Mouse (Mus musculus): ENCODE data around the gene Chaf1a. TPM values are rescaled to one million over a fixed set of nuclear protein-coding genes. Genes with fewer than 3 reads are reported as not detected.

Chaf1a gene
- polyA plus RNA-seq, 1 experiment from 2014 or later: 6.9 TPM

- Histone ChIP-seq H3K27me3 (0 out of 2 replicates have a peak, but pooled peaks cover 3% of the 10 kb centered on the region), H3K4me3 (peak overlapping the region; percentile 79), H3K36me3 (peaks cover 41% of the 10 kb centered on the region), H3K9ac (peak overlapping the region; percentile 93), H3K4me1 (replicated peaks) (peaks cover 41% of the 10 kb centered on the region), H3K9me3 (no peaks in the 10 kb centered on the region), H3K27ac (peak overlapping the region; percentile 99; the same call in 1 of the 2 replicates), H3K4me2 (peak overlapping the region; percentile 91)
- WGBS: 73% methylated on average over 14 of the region's 14 CpGs
- no peak for ATAC-seq (ENCODE audit: low FRiP score)
Observed at GRCm38 (mm10) chr17:56010255-56010654, 30.0 kb upstream of the Chaf1a start.

DNA sequence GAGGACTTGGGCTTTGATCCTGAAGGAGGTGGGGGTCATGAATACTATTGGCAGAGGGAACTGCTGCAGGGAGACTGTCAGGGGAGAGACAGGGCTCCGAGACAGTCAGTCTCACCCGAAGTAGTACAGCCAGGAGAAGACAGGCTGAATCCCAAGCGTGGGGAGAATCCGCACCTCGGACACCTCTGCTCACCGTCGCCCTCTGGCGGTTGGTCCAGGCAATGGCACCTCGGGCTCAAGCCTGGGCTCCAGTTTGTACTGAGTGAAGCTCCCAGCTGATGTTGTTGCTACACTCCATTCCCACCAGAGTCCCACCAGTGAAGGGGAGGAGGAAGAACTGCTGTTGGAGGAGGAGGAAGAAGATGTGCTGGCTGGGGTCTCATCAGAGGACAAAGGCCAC lies 29.6 kb upstream of the Chaf1a start:
- peaks cover 41% of the 10 kb centered on the region for H3K4me1 ChIP-seq (replicated peaks)
- H3K4me3 ChIP-seq: peak overlapping the region; percentile 79
- H3K4me2 ChIP-seq: peak overlapping the region; percentile 91
- ATAC-seq (ENCODE audit: low FRiP score): no peak
- H3K27ac ChIP-seq: peak overlapping the region; percentile 35; the same call in 1 of the 2 replicates
- H3K9ac ChIP-seq: peak overlapping the region; percentile 93
- no peaks in the 10 kb centered on the region for H3K9me3 ChIP-seq
- peaks cover 46% of the 10 kb centered on the region for H3K36me3 ChIP-seq
- WGBS: 9% methylated on average over 9 of the region's 9 CpGs
- H3K27me3 ChIP-seq: no peaks in the 10 kb centered on the region

GRCm38 (mm10) chr17:56011441-56011840 lies 28.8 kb upstream of the Chaf1a start:
- peak overlapping the region; percentile 91 for H3K4me2 ChIP-seq
- no peaks in the 10 kb centered on the region for H3K27me3 ChIP-seq
- no peak overlapping the region for H3K4me3 ChIP-seq
- ATAC-seq (ENCODE audit: low FRiP score): no peak
- H3K4me1 ChIP-seq (replicated peaks): peaks cover 41% of the 10 kb centered on the region
- H3K36me3 ChIP-seq: peaks cover 53% of the 10 kb centered on the region
- peak overlapping the region; percentile 93 for H3K9ac ChIP-seq
- no peaks in the 10 kb centered on the region for H3K9me3 ChIP-seq
- H3K27ac ChIP-seq: no peak overlapping the region; the same call in 1 of the 2 replicates
- 90% methylated on average over 7 of the region's 7 CpGs for WGBS

DNA sequence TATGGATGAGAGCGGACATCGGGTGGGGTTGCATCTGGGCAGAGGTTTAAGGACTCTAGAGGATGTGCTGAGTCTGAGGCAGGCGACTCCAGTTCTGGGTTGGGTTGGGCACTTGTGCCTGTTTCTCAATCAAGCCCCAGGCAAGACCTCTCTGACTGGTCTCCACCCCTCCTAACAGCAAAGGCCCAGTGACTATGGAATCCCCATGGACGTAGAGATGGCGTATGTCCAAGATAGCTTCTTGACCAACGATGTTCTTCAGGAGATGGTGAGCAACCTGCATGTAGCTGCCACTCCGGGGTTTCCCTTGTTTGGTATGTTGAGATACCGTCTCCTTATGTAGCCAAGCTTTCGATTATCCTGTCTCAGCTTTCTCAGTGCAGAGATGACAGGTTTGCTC lies 24.9 kb upstream of the Chaf1a start:
- 93% methylated on average over 9 of the region's 9 CpGs for WGBS
- Histone ChIP-seq H3K9ac (no peak overlapping the region), H3K27ac (no peak overlapping the region), H3K36me3 (peaks cover 92% of the 10 kb centered on the region), H3K4me2 (no peak overlapping the region), H3K4me1 (replicated peaks) (peaks cover 28% of the 10 kb centered on the region), H3K9me3 (no peaks in the 10 kb centered on the region), H3K27me3 (no peaks in the 10 kb centered on the region), H3K4me3 (no peak overlapping the region)
- no peak for ATAC-seq (ENCODE audit: low FRiP score)

DNA sequence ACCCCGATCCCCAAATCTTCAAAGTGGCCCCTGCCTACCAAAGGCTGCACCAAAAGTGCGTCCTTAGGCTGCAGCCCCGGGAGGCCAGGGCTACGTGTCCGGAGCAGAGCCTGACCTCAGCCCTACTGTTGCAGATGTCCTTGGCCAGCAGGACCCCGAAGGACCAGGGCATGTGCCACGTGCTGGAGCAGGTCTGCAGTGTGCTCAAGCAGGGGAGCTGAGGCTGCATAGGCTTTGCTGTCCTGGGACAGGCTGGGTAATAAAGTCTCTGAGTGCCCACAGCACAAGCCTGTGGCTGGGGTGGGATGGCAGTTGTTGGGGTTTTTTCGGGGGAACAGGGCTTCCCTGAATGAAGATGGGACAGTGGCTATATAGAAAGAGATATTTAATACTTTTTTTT lies 23.9 kb upstream of the Chaf1a start:
- H3K4me2 ChIP-seq: no peak overlapping the region
- peaks cover 90% of the 10 kb centered on the region for H3K36me3 ChIP-seq
- H3K27ac ChIP-seq: no peak overlapping the region
- peaks cover 28% of the 10 kb centered on the region for H3K4me1 ChIP-seq (replicated peaks)
- no peak for ATAC-seq (ENCODE audit: low FRiP score)
- H3K9ac ChIP-seq: no peak overlapping the region
- no peak overlapping the region for H3K4me3 ChIP-seq
- WGBS: 86% methylated on average over 8 of the region's 8 CpGs
- no peaks in the 10 kb centered on the region for H3K9me3 ChIP-seq
- no peaks in the 10 kb centered on the region for H3K27me3 ChIP-seq

DNA sequence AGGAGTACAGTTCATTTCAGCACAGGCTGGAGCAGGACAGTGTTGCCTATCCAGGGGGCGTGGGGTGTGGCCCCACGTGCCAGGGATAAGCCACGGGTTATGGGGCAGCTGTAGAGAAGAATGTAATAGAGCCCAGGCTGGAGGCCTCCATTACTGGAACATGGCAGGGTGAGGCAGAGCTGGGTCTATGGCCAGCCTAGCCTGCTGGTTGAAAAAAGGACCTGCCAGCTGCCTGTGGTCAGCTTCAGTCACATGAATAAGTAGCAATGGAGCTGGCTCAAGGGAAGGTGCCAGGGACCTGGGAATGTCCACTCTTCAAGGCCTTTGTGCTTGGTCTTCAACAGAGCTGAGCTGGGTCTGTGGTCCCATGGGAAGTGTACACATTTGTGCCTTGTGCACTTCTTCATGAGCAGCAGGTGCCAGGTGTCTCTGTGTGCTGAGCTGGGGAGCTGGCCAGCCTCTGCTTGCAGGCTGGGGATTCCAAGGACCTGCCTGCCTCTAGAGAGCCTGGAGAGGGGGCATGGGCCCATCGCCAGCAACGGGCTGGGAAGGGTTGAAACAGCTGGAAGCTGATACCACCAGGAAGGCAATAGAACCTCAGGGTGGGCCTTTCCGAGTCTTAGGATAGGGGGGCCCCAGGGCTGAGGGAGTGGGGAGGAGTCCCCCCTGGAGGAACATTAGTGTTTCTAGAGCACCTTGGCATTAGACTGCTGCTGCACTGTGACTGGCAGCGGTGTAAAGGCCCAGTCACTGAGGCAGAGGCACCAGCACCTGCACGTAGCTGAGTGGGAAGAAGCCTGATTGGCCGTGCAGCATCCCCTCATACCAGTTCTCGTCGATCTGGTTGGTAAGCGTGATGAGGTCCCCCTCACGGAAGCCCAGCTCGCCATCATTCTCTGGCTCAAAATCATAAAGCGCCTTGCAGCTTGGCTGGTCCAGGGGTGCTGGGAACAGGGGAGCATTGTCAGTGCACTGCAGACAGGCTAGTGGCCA lies 23.1 kb upstream of the Chaf1a start:
- H3K4me2 ChIP-seq: no peak overlapping the region
- H3K27ac ChIP-seq: peak overlapping the region; percentile 40
- H3K4me1 ChIP-seq (replicated peaks): peaks cover 28% of the 10 kb centered on the region
- H3K27me3 ChIP-seq: no peaks in the 10 kb centered on the region
- WGBS: 86% methylated on average over 15 of the region's 15 CpGs
- no peaks in the 10 kb centered on the region for H3K9me3 ChIP-seq
- no peak overlapping the region for H3K9ac ChIP-seq
- H3K4me3 ChIP-seq: no peak overlapping the region
- no peak for ATAC-seq (ENCODE audit: low FRiP score)
- H3K36me3 ChIP-seq: peaks cover 82% of the 10 kb centered on the region

GRCm38 (mm10) chr17:56017848-56018247 lies 22.4 kb upstream of the Chaf1a start:
- Histone ChIP-seq H3K27ac (peak overlapping the region; percentile 35; the same call in 1 of the 2 replicates), H3K9ac (no peak overlapping the region)

GRCm38 (mm10) chr17:56018347-56019131 lies 21.7 kb upstream of the Chaf1a start:
- Histone ChIP-seq H3K9ac (no peak overlapping the region), H3K27ac (peak overlapping the region; percentile 35; the same call in 1 of the 2 replicates), H3K9me3 (no peaks in the 10 kb centered on the region), H3K4me2 (no peak overlapping the region), H3K4me3 (no peak overlapping the region), H3K27me3 (no peaks in the 10 kb centered on the region), H3K4me1 (replicated peaks) (peaks cover 38% of the 10 kb centered on the region), H3K36me3 (peaks cover 70% of the 10 kb centered on the region)
- WGBS: 76% methylated on average over 20 of the region's 20 CpGs
- ATAC-seq (ENCODE audit: low FRiP score): peak; percentile 5

More at GRCm38 (mm10) chr17:56017848-56018247, 22.4 kb upstream of the Chaf1a start:
- peaks cover 31% of the 10 kb centered on the region for H3K4me1 ChIP-seq (replicated peaks)
- no peak overlapping the region for H3K4me2 ChIP-seq
- no peaks in the 10 kb centered on the region for H3K27me3 ChIP-seq
- WGBS: 91% methylated on average over 7 of the region's 7 CpGs
- H3K4me3 ChIP-seq: no peak overlapping the region
- no peak for ATAC-seq (ENCODE audit: low FRiP score)
- H3K36me3 ChIP-seq: peaks cover 77% of the 10 kb centered on the region
- H3K9me3 ChIP-seq: no peaks in the 10 kb centered on the region

DNA sequence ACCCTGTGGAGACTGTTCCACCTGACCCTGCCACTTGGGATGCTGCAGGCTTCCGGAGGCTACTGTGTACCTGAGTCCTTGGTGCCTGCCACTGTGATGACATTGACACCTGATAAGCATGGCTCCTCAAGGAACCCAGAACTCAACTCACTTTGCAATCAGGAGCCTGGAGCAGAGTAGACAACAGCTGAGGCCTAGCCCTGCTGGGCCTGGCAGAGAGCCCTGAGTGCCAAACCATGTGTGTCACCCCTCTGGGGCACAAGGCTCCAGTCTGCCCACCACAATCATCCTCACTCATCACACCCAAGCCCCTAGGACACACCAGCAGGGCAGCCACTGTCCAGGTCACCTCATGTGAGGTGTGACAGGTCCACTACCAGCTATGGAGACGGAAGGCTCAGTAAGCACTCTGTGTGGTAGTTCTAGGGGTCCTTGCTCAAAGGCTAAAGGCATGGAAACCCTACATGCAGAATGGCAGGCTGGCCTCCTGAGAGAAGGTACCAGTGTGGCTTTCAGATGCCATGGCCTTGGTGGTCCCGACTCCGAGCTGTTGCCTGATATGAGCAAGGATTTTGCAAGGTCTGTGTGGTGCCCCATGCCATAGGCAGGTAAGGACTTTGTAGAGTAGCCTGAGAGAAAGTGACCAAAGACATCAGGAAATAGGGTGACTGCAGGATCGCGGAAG lies 19.7 kb upstream of the Chaf1a start:
- no peak overlapping the region for H3K4me3 ChIP-seq
- no peak overlapping the region for H3K4me2 ChIP-seq
- H3K27ac ChIP-seq: peak overlapping the region; percentile 56
- no peaks in the 10 kb centered on the region for H3K27me3 ChIP-seq
- H3K4me1 ChIP-seq (replicated peaks): peaks cover 49% of the 10 kb centered on the region
- H3K9me3 ChIP-seq: no peaks in the 10 kb centered on the region
- ATAC-seq (ENCODE audit: low FRiP score): 0 out of 2 replicates have a peak, but pooled peaks have one; percentile 8
- no peak overlapping the region for H3K9ac ChIP-seq
- WGBS: 95% methylated on average over 6 of the region's 6 CpGs
- H3K36me3 ChIP-seq: peaks cover 59% of the 10 kb centered on the region

GRCm38 (mm10) chr17:56021161-56021910 lies 18.9 kb upstream of the Chaf1a start:
- peak overlapping the region; percentile 56 for H3K27ac ChIP-seq
- H3K4me3 ChIP-seq: no peak overlapping the region
- no peak for ATAC-seq (ENCODE audit: low FRiP score)
- no peak overlapping the region for H3K4me2 ChIP-seq
- H3K27me3 ChIP-seq: no peaks in the 10 kb centered on the region
- no peaks in the 10 kb centered on the region for H3K9me3 ChIP-seq
- H3K4me1 ChIP-seq (replicated peaks): peaks cover 49% of the 10 kb centered on the region
- H3K36me3 ChIP-seq: peaks cover 51% of the 10 kb centered on the region
- peak overlapping the region; percentile 44; the same call in 1 of the 2 replicates for H3K9ac ChIP-seq
- 85% methylated on average over 4 of the region's 4 CpGs for WGBS
